Comparison of ENCODE assay signal across 15 mouse cellular contexts in genomic region chr12:24536390-24536789, GRCm38 (mm10). TPM values are rescaled to one million over a fixed set of nuclear protein-coding genes. Genes with fewer than 3 reads are reported as not detected.
A peak's percentile ranks its signal among the peaks of the same experiment; 100 is the strongest.
DNase-seq lines count a peak whose midpoint lies in the region; ATAC-seq and TF ChIP-seq lines count a peak whose summit lies in the region.
"Had no signal": no experiment of that assay in that cellular context is flagged by ENCODE, and none has a peak within 500 bp of the region (broad histone marks: within the 10 kb centered on the region; RNA-seq: fewer than 3 reads in every experiment).

No protein-coding gene starts in this region.

- peaks cover 10% of the 10 kb centered on the region; the same call in 1 of the 2 replicates for H3K36me3 ChIP-seq in forebrain, embryonic 14.5 days (ENCODE audit: control insufficient read depth, insufficient read depth, low read length)
- H3K36me3 ChIP-seq in forebrain, embryonic 15.5 days = peaks cover 7% of the 10 kb centered on the region; the same call in 1 of the 2 replicates

- H3K27me3 ChIP-seq in forebrain, embryonic 14.5 days (replicated peaks; ENCODE audit: control insufficient read depth, insufficient read depth, low read length) = no peaks in the 10 kb centered on the region
- no peaks in the 10 kb centered on the region for H3K27me3 ChIP-seq in forebrain, embryonic 15.5 days
- H3K27me3 ChIP-seq: CH12.LX; hindbrain, embryonic 15.5 days; liver, embryonic 12.5 days had no signal

- no peak for DNase-seq in layer of hippocampus, adult 2 months (ENCODE audit: low spot score in 2 of 2)
- DNase-seq in layer of hippocampus, adult 8-10 months (ENCODE audit: low spot score in 2 of 2) = no peak
- DNase-seq in CD4-positive, CD25-positive, alpha-beta regulatory T cell, adult 2 months (ENCODE audit: low read depth, low spot score) = peak; percentile 51
- DNase-seq in MN1 (ENCODE audit: low spot score) = peak; percentile 29
- no peak for DNase-seq in forebrain, embryonic 14.5 days (ENCODE audit: low spot score)
- no peak for DNase-seq in left cerebral cortex, adult 8-10 months (ENCODE audit: low spot score in 2 of 2)
- DNase-seq: adrenal gland, postnatal 36 days; cerebellum, adult 11 months; right cerebral cortex, postnatal 4 days had no signal

- 42% methylated on average over 5 of the region's 5 CpGs for WGBS in forebrain, embryonic 14.5 days
- WGBS in forebrain, embryonic 15.5 days = 42% methylated on average over 5 of the region's 5 CpGs

- no peak overlapping the region for H3K4me2 ChIP-seq in forebrain, embryonic 14.5 days (ENCODE audit: low read length)
- no peak overlapping the region for H3K4me2 ChIP-seq in forebrain, embryonic 15.5 days (replicated peaks)
- H3K4me2 ChIP-seq: hindbrain, embryonic 15.5 days; liver, embryonic 12.5 days had no signal

- H3K4me3 ChIP-seq in layer of hippocampus, adult 2 months = no peak overlapping the region
- no peak overlapping the region for H3K4me3 ChIP-seq in forebrain, embryonic 14.5 days (ENCODE audit: low read depth, low read length)
- no peak overlapping the region for H3K4me3 ChIP-seq in forebrain, embryonic 15.5 days
- H3K4me3 ChIP-seq: erythroblast, embryonic 14.5 days; hindbrain, embryonic 15.5 days; liver, embryonic 12.5 days had no signal

- peak; percentile 93 for ATAC-seq in inflammation-experienced regulatory T-cells, adult 6 months
- no peak for ATAC-seq in forebrain, embryonic 14.5 days
- ATAC-seq in forebrain, embryonic 15.5 days (replicated peaks) = no peak
- ATAC-seq: liver, embryonic 12.5 days had no signal

- H3K9ac ChIP-seq in forebrain, embryonic 14.5 days (ENCODE audit: low read length) = no peak overlapping the region
- no peak overlapping the region for H3K9ac ChIP-seq in forebrain, embryonic 15.5 days (replicated peaks)
- H3K9ac ChIP-seq: hindbrain, embryonic 15.5 days; liver, embryonic 12.5 days had no signal

- peak overlapping the region; percentile 78 for H3K27ac ChIP-seq in layer of hippocampus, adult 2 months
- H3K27ac ChIP-seq in forebrain, embryonic 14.5 days (ENCODE audit: low read depth, low read length) = no peak overlapping the region
- H3K27ac ChIP-seq in forebrain, embryonic 15.5 days (replicated peaks) = no peak overlapping the region
- H3K27ac ChIP-seq: liver, embryonic 12.5 days had no signal

- no peaks in the 10 kb centered on the region; the same call in 1 of the 2 replicates for H3K4me1 ChIP-seq in forebrain, embryonic 14.5 days (ENCODE audit: control insufficient read depth, insufficient read depth, low read length)
- H3K4me1 ChIP-seq in forebrain, embryonic 15.5 days = peaks cover 13% of the 10 kb centered on the region; the same call in 1 of the 2 replicates
- H3K4me1 ChIP-seq: hindbrain, embryonic 15.5 days had no signal

- TF ChIP-seq CTCF in layer of hippocampus, adult 2 months (conservative IDR thresholded peaks at IDR 0.05) = no peak

- no peaks in the 10 kb centered on the region for H3K9me3 ChIP-seq in forebrain, embryonic 14.5 days (replicated peaks; ENCODE audit: control insufficient read depth, low read length)
- no peaks in the 10 kb centered on the region for H3K9me3 ChIP-seq in forebrain, embryonic 15.5 days
- H3K9me3 ChIP-seq: hindbrain, embryonic 15.5 days; liver, embryonic 12.5 days had no signal

RNA-seq across cellular contexts. Expression of gene Grhl1, which starts 35.7 kb away (rescaled TPM):
- total RNA-seq in layer of hippocampus, adult 2 months (2021) = 10 to 100 TPM; 30.2 to 32.5 TPM
- total RNA-seq in layer of hippocampus, adult 8-10 months (2022) = 10 to 100 TPM; 21.8 to 28.0 (median 24.9) TPM
- 1 to 10 TPM; 3.3 to 4.7 (median 4.0) TPM for polyA plus RNA-seq in inflammation-experienced regulatory T-cells, adult 6 months (2017; shearing (Covaris generic))
- polyA plus RNA-seq in forebrain, embryonic 14.5 days (2014; fragmentation: Nextera tagmentation; extraction: Ambion mirVana) = 0.72 and 0.79 TPM in 2 replicates
- 0.59 and 0.84 TPM in 2 replicates for polyA plus RNA-seq in forebrain, embryonic 15.5 days (2015; fragmentation: Nextera tagmentation; extraction: Ambion mirVana)
- total RNA-seq in left cerebral cortex, adult 8-10 months (2022) = 10 to 100 TPM in 3 of 4 experiments, 1 to 10 TPM in 1; 8.6 to 11.3 (median 10.5) TPM

RNA-seq across cellular contexts. Expression of gene Taf1b, which starts 38.2 kb away (rescaled TPM):
- total RNA-seq in layer of hippocampus, adult 2 months (2021) = 10 to 100 TPM; 34.4 to 35.3 TPM
- total RNA-seq in layer of hippocampus, adult 8-10 months (2022) = 10 to 100 TPM; 31.8 to 38.0 (median 32.7) TPM
- polyA plus RNA-seq in inflammation-experienced regulatory T-cells, adult 6 months (2017; shearing (Covaris generic)) = 10 to 100 TPM; 66.4 to 86.6 (median 67.8) TPM
- polyA plus RNA-seq in forebrain, embryonic 14.5 days (2014; fragmentation: Nextera tagmentation; extraction: Ambion mirVana) = 40.6 and 48.1 TPM in 2 replicates
- 42.1 and 42.4 TPM in 2 replicates for polyA plus RNA-seq in forebrain, embryonic 15.5 days (2015; fragmentation: Nextera tagmentation; extraction: Ambion mirVana)
- total RNA-seq in left cerebral cortex, adult 8-10 months (2022) = 10 to 100 TPM; 27.9 to 32.7 (median 30.1) TPM

Comparison
In these comparisons a context has a peak if more than half of its experiments do, and no peak if none do; other contexts are left out.
1. DNase-seq: peak in CD4-positive, CD25-positive, alpha-beta regulatory T cell, adult 2 months (single experiment) and MN1 (single experiment); none in layer of hippocampus, adult 2 months (0 of 2), layer of hippocampus, adult 8-10 months (0 of 2), forebrain, embryonic 14.5 days (single experiment) and left cerebral cortex, adult 8-10 months (0 of 2).